Mouse (Mus musculus) hindbrain, embryonic 16.5 days (tissue): ENCODE measurements around the gene Wdr26. TPM values are rescaled to one million over a fixed set of nuclear protein-coding genes. Genes with fewer than 3 reads are reported as not detected.

Experiments used
- ATAC-seq: fragments of 200-750 bp; cut with Nextera tagmentation; 2 replicates; pipeline ENCODE4 v1.8.0; 2017; ENCODE audit warnings: moderate TSS enrichment, moderate library complexity
- H3K27ac ChIP-seq: fragments of 300-500 bp; sonication (generic); 2 replicates; pipeline ENCODE4 v1.5.1; 2014; ENCODE audit warnings: low read depth, mild to moderate bottlenecking, control low read depth, low read length, moderate library complexity
- H3K27me3 ChIP-seq: fragments of 300-500 bp; sonication (generic); replicated peaks from 2 replicates; pipeline ENCODE4 v1.6.1; 2014; ENCODE audit warnings: low read length; ENCODE audit not compliant: control insufficient read depth, insufficient read depth
- H3K36me3 ChIP-seq: fragments of 300-500 bp; sonication (generic); 2 replicates; pipeline ENCODE4 v1.6.1; 2014; ENCODE audit warnings: mild to moderate bottlenecking, low read length, moderate library complexity, mixed read lengths; ENCODE audit not compliant: control insufficient read depth, insufficient read depth
- H3K4me1 ChIP-seq: fragments of 300-500 bp; sonication (generic); 2 replicates; pipeline ENCODE4 v1.6.1; 2014; ENCODE audit warnings: low read depth, low read length; ENCODE audit not compliant: control insufficient read depth, insufficient read depth
- H3K4me2 ChIP-seq: fragments of 300-500 bp; sonication (generic); 2 replicates; pipeline ENCODE4 v1.6.1; 2014; ENCODE audit warnings: mild to moderate bottlenecking, low read length, control low read depth, moderate library complexity
- H3K4me3 ChIP-seq: fragments of 300-500 bp; sonication (generic); 2 replicates; pipeline ENCODE4 v1.5.1; 2014; ENCODE audit warnings: mild to moderate bottlenecking, low read length, control low read depth, moderate library complexity
- H3K9ac ChIP-seq: fragments of 300-500 bp; sonication (generic); 2 replicates; pipeline ENCODE4 v1.6.1; 2014; ENCODE audit warnings: low read depth, mild to moderate bottlenecking, control low read depth, low read length, moderate library complexity
- H3K9me3 ChIP-seq: fragments of 300-500 bp; sonication (generic); 2 replicates; pipeline ENCODE4 v1.6.1; 2014; ENCODE audit warnings: mild to moderate bottlenecking, low read length, moderate library complexity; ENCODE audit not compliant: control insufficient read depth
- WGBS: fragments of 180-500 bp; shearing (Covaris S2); extraction: QIAGEN DNeasy Blood & Tissue Kit; methylation state at CpG from one replicate; pipeline ENCODE4 v1.1.7; 2014; 5-methylcytosine and 5-hydroxymethylcytosine counted together
- polyA plus RNA-seq: library from polyadenylated mRNA; unstranded; fragments of >200 nt; fragmentation: Nextera tagmentation; extraction: Ambion mirVana; gene quantifications from 2 replicates; pipeline ENCODE4 v1.2.1, GENCODE M21; 2015

The Wdr26 gene
- polyA plus RNA-seq, 1 experiment from 2014 or later: 30.0 TPM

- ATAC-seq: no peak
- Histone ChIP-seq H3K27ac (no peak overlapping the region), H3K4me3 (no peak overlapping the region), H3K9ac (no peak overlapping the region), H3K36me3 (no peaks in the 10 kb centered on the region), H3K4me1 (peaks cover 2% of the 10 kb centered on the region; the same call in 1 of the 2 replicates), H3K4me2 (no peak overlapping the region), H3K9me3 (no peaks in the 10 kb centered on the region), H3K27me3 (no peaks in the 10 kb centered on the region)
- WGBS: 61% methylated on average over 5 of the region's 5 CpGs
Observed at GRCm38 (mm10) chr1:181228591-181228990, 16.8 kb upstream of the Wdr26 start.

DNA sequence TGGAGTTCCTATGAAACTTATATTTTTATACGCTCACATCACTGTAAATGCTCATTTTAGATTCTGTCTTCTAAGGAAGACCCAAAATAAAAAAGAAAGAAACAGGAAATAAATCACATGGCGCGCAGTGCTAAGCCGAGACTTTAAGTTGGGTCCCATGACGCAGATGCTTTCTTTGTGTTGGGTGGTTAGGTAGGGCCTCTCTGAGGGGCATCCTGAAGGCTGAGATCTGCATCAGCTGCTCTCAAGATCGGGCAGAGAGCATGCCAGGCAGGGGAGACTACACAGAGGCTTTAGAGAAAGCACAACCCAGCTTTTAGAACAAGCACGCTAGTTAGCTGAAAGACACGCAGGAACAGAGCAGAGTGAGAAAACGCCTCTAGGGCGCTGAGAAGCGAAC, 16.0 kb upstream of the Wdr26 start:
- WGBS: 81% methylated on average over 11 of the region's 11 CpGs
- Histone ChIP-seq H3K27me3 (no peaks in the 10 kb centered on the region), H3K9ac (no peak overlapping the region), H3K9me3 (no peaks in the 10 kb centered on the region), H3K4me3 (no peak overlapping the region), H3K4me1 (peaks cover 2% of the 10 kb centered on the region; the same call in 1 of the 2 replicates), H3K4me2 (no peak overlapping the region), H3K27ac (no peak overlapping the region), H3K36me3 (no peaks in the 10 kb centered on the region)
- no peak for ATAC-seq

- Histone ChIP-seq H3K27me3 (no peaks in the 10 kb centered on the region), H3K27ac (no peak overlapping the region), H3K9me3 (no peaks in the 10 kb centered on the region), H3K36me3 (no peaks in the 10 kb centered on the region), H3K4me2 (no peak overlapping the region), H3K4me1 (peaks cover 2% of the 10 kb centered on the region; the same call in 1 of the 2 replicates), H3K9ac (no peak overlapping the region), H3K4me3 (no peak overlapping the region)
- ATAC-seq: no peak
- 76% methylated on average over 11 of the region's 11 CpGs for WGBS
Observed at GRCm38 (mm10) chr1:181226850-181227249, 15.0 kb upstream of the Wdr26 start.

- no peak for ATAC-seq
- no peak overlapping the region for H3K9ac ChIP-seq
- no peaks in the 10 kb centered on the region for H3K27me3 ChIP-seq
- no peak overlapping the region for H3K4me3 ChIP-seq
- WGBS: 81% methylated on average over 5 of the region's 5 CpGs
- no peaks in the 10 kb centered on the region for H3K9me3 ChIP-seq
- no peaks in the 10 kb centered on the region for H3K36me3 ChIP-seq
- peaks cover 2% of the 10 kb centered on the region; the same call in 1 of the 2 replicates for H3K4me1 ChIP-seq
- no peak overlapping the region for H3K27ac ChIP-seq
- no peak overlapping the region for H3K4me2 ChIP-seq
Observed at GRCm38 (mm10) chr1:181225281-181225680, 13.5 kb upstream of the Wdr26 start.

GRCm38 (mm10) chr1:181222041-181222440, 10.2 kb upstream of the Wdr26 start:
- Histone ChIP-seq H3K27me3 (no peaks in the 10 kb centered on the region), H3K4me2 (no peak overlapping the region), H3K9me3 (no peaks in the 10 kb centered on the region), H3K4me3 (no peak overlapping the region), H3K27ac (no peak overlapping the region), H3K36me3 (no peaks in the 10 kb centered on the region), H3K4me1 (no peaks in the 10 kb centered on the region), H3K9ac (no peak overlapping the region)
- no peak for ATAC-seq
- 33% methylated on average over 1 of the region's 1 CpGs for WGBS

- Histone ChIP-seq H3K27me3 (no peaks in the 10 kb centered on the region), H3K4me3 (no peak overlapping the region), H3K4me2 (no peak overlapping the region), H3K9ac (no peak overlapping the region), H3K27ac (no peak overlapping the region), H3K4me1 (peaks cover 8% of the 10 kb centered on the region), H3K9me3 (no peaks in the 10 kb centered on the region), H3K36me3 (no peaks in the 10 kb centered on the region)
- WGBS: 64% methylated on average over 4 of the region's 4 CpGs
- no peak for ATAC-seq
Observed at GRCm38 (mm10) chr1:181216315-181216714, 4.5 kb upstream of the Wdr26 start.

DNA sequence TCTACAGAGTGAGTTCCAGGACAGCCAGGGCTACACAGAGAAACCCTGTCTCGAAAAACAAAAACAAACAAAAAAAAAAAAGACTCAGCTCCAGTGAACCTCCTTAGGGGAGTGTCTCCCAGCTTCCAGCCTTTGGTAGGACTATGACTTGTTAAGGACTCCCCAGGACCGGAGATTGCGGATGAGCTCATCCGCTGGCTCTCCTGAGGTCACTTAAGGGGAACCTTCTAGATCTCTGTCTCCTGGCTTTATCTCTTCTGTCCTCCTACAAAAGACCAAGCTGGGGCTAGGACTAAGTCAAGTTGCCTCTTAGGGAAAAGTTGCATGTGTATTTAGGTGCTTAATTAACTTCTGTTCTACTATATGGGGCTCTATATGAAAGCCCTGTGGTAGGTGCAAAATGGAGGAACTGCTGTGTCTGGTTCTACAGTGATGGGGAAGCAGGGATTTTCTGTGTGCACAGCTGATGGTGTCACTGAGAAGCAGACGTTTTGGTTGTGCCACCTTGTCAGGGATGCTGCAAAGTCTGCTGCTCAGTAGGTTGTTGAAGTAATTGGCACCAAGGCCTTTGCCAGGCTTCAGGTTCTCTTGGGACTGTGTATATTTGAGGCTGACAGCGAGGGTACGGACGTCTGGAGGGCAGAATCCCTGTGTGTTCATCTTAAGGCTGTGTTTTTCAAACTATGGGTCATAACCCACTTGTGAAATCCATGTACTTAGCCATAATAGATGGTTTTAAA, 2.7 kb upstream of the Wdr26 start:
- peaks cover 16% of the 10 kb centered on the region for H3K4me1 ChIP-seq
- no peaks in the 10 kb centered on the region for H3K27me3 ChIP-seq
- no peak overlapping the region for H3K9ac ChIP-seq
- H3K4me2 ChIP-seq: no peak overlapping the region
- H3K9me3 ChIP-seq: no peaks in the 10 kb centered on the region
- no peak overlapping the region for H3K27ac ChIP-seq
- 85% methylated on average over 8 of the region's 8 CpGs for WGBS
- H3K36me3 ChIP-seq: no peaks in the 10 kb centered on the region
- H3K4me3 ChIP-seq: no peak overlapping the region
- ATAC-seq: no peak

GRCm38 (mm10) chr1:181211403-181211919, 340 bp downstream of the Wdr26 start:
- Histone ChIP-seq H3K27me3 (no peaks in the 10 kb centered on the region), H3K9ac (peak overlapping the region; percentile 97), H3K36me3 (no peaks in the 10 kb centered on the region), H3K4me3 (peak overlapping the region; percentile 76), H3K4me1 (peaks cover 21% of the 10 kb centered on the region), H3K4me2 (peak overlapping the region; percentile 91), H3K27ac (peak overlapping the region; percentile 95), H3K9me3 (no peaks in the 10 kb centered on the region)
- 0% methylated on average over 16 of the region's 72 CpGs for WGBS
- peak; percentile 28 for ATAC-seq

DNA sequence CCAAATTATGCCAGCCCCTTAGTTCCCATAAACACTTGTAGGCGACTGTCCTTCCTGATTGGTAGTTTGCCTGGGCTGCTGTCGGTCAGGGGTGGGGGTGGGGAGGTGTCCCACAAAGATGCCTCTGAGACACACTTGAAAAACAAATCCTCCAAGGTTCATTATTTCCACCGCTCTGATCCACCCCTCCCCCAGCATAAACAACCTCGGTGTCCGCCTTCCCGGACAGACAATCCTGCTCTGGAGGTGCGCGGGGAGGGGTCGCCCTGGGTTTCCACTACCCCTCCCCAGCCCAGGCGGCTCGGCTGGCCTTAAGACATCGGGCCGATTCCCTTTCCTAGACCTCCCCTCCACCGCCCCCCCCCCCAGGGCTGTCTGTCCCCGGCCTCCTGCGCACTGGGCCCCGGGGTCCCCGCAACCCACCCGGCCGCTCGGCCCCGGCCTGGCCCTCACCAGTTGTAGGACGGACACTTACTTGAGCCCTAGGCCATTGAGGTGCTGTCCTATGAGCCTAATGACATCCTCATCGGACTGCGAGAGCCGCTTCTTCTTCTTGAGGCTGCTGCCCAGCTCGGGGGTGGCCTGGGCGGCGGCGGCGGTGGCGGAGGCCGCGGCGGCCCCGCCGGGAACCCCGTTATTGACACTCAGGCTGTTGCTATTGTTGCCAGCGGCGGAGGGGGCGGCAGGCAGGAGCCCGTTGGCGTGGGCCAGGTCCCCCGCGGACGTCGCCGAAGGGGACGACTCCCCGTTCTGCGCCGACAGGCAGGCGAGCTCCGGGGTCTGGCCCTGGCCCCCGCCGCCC, 999 bp downstream of the Wdr26 start:
- Histone ChIP-seq H3K4me2 (peak overlapping the region; percentile 77), H3K27ac (peak overlapping the region; percentile 95), H3K27me3 (no peaks in the 10 kb centered on the region), H3K9ac (peak overlapping the region; percentile 97), H3K4me3 (peak overlapping the region; percentile 76), H3K9me3 (no peaks in the 10 kb centered on the region), H3K4me1 (peaks cover 21% of the 10 kb centered on the region), H3K36me3 (0 out of 2 replicates have a peak, but pooled peaks cover 3% of the 10 kb centered on the region)
- 0% methylated on average over 53 of the region's 56 CpGs for WGBS
- ATAC-seq: peak; percentile 48
